Mouse (Mus musculus) G1E (cell line): ENCODE data around the gene Krt34.

ENCODE experiments used
- CTCF ChIP-seq: IDR thresholded peaks from 2 replicates; pipeline ENCODE4 v1.5.1; 2012; ENCODE audit warnings: low read depth, low read length, inconsistent platforms, mixed read lengths
- GATA1 ChIP-seq: IDR thresholded peaks from 2 replicates; pipeline ENCODE4 v1.6.1; 2012; ENCODE audit warnings: borderline replicate concordance, low read length, inconsistent platforms, mixed read lengths
- POLR2AphosphoS5 ChIP-seq: IDR thresholded peaks from 2 replicates; pipeline ENCODE4 v1.6.1; 2012; ENCODE audit warnings: low read depth, low read length, inconsistent platforms; ENCODE audit not compliant: insufficient replicate concordance
- TAL1 ChIP-seq: conservative IDR thresholded peaks from 2 replicates; pipeline ENCODE4 v1.6.1; 2012; ENCODE audit warnings: low read depth, low read length, inconsistent platforms, mixed read lengths

DNA sequence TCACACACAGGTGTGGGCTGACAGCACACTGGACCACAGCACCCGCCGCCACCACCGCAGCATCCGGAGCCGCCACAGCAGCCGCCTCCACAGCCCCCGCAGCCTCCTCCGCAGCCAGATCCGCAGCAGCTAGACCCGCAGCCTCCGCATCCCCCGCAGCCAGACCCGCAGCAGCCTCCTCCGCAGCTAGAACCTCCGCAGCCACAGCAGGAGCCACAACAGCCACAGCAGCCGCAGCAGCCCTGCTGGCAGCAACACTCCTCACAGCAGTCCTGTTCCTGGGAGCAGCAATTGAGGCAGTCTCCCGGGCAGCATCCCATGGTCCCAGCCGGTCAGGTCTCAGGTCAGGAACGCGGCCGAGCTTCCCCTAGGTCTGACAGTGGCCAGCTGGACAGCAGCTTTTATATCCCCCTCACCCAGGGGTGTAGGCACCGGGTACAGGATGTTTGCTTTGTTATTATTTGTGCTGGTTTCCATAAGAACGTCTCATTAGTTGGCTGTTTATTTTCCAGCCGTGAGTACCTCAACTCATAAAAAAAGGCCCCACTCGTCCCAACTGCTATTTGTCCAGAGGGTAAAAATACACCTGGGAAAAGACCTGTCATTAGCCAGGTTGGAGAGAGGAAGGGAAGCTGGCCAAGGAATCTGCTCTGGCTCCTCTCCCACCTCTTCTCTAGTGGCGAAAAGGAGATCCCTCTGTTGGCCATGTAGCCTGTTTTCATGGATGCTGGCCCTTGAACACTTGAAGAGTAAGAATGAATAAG lies 47.6 kb downstream of the Krt34 start, which contains the start of gene Krtap17-1:
- no peak for TF ChIP-seq TAL1
- TF ChIP-seq POLR2AphosphoS5 = no peak
- TF ChIP-seq CTCF = no peak
- TF ChIP-seq GATA1 = no peak
